Mouse (Mus musculus): ENCODE results near the gene Gsk3a.

The Gsk3a gene

GRCm38 (mm10) chr7:25181331-25181790, 56.3 kb downstream of the Gsk3a start:
- DNase-seq (ENCODE audit: low spot score): no peak

GRCm38 (mm10) chr7:25180512-25180911, 57.1 kb downstream of the Gsk3a start:
- DNase-seq (ENCODE audit: low spot score): no peak

GRCm38 (mm10) chr7:25179606-25180161, 58.0 kb downstream of the Gsk3a start, which contains the start of gene Pou2f2:
TSS of gene Pou2f2 (minus strand) at chr7:25179726.
- DNase-seq (ENCODE audit: low spot score): no peak

- DNase-seq (ENCODE audit: low spot score): no peak
Observed at GRCm38 (mm10) chr7:25178787-25179605, 58.7 kb downstream of the Gsk3a start.

GRCm38 (mm10) chr7:25178317-25178716, 59.3 kb downstream of the Gsk3a start:
- no peak for DNase-seq (ENCODE audit: low spot score)

Data from spleen, adult 12 weeks (tissue).